Mouse (Mus musculus) stomach, embryonic 16.5 days (tissue): ENCODE data around the gene Atpaf1. TPM values are rescaled to one million over a fixed set of nuclear protein-coding genes. Genes with fewer than 3 reads are reported as not detected.
A peak's percentile ranks its signal among the peaks of the same experiment; 100 is the strongest.

ENCODE experiments used
- ATAC-seq: fragments of 200-750 bp; cut with Nextera tagmentation; 2 replicates; pipeline ENCODE4 v1.8.0; 2017; ENCODE audit warnings: moderate number of reproducible peaks, moderate TSS enrichment; ENCODE audit not compliant: insufficient read depth, low FRiP score
- H3K27ac ChIP-seq: fragments of 300-500 bp; sonication (generic); 2 replicates; pipeline ENCODE4 v1.5.1; 2014; ENCODE audit warnings: low read length
- H3K27me3 ChIP-seq: fragments of 300-500 bp; sonication (generic); 2 replicates; pipeline ENCODE4 v1.6.1; 2014; ENCODE audit warnings: low read length, control low read depth, mixed read lengths; ENCODE audit not compliant: control insufficient read depth, insufficient read depth
- H3K36me3 ChIP-seq: fragments of 300-500 bp; sonication (generic); 2 replicates; pipeline ENCODE4 v1.6.1; 2014; ENCODE audit warnings: low read length; ENCODE audit not compliant: control insufficient read depth, insufficient read depth
- H3K4me1 ChIP-seq: fragments of 300-500 bp; sonication (generic); 2 replicates; pipeline ENCODE4 v1.6.1; 2014; ENCODE audit warnings: low read length, control low read depth, mixed read lengths; ENCODE audit not compliant: control insufficient read depth, insufficient read depth
- H3K4me2 ChIP-seq: fragments of 300-500 bp; sonication (generic); 2 replicates; pipeline ENCODE4 v1.6.1; 2014; ENCODE audit warnings: low read depth, low read length, mixed read lengths
- H3K4me3 ChIP-seq: fragments of 300-500 bp; sonication (generic); replicated peaks from 2 replicates; pipeline ENCODE4 v1.5.1; 2014; ENCODE audit warnings: mild to moderate bottlenecking, low read length
- H3K9ac ChIP-seq: fragments of 300-500 bp; sonication (generic); 2 replicates; pipeline ENCODE4 v1.6.1; 2014; ENCODE audit warnings: low read length
- H3K9me3 ChIP-seq: fragments of 300-500 bp; sonication (generic); replicated peaks from 2 replicates; pipeline ENCODE4 v1.6.1; 2016; ENCODE audit warnings: low read length, control low read depth; ENCODE audit not compliant: control insufficient read depth
- WGBS: fragments of 180-500 bp; shearing (Covaris S2); extraction: QIAGEN DNeasy Blood & Tissue Kit; methylation state at CpG from one replicate; pipeline ENCODE4 v1.1.7; 2014; 5-methylcytosine and 5-hydroxymethylcytosine counted together
- polyA plus RNA-seq: library from polyadenylated mRNA; unstranded; fragments of >200 nt; fragmentation: Nextera tagmentation; extraction: Ambion mirVana; gene quantifications from 2 replicates; pipeline ENCODE4 v1.2.1, GENCODE M21; 2015

Atpaf1 gene
- polyA plus RNA-seq, 1 experiment from 2014 or later, result 36.2 TPM

GRCm38 (mm10) chr4:115848990-115849677, 64.5 kb downstream of the Atpaf1 start:
- peak overlapping the region; percentile 39; the same call in 1 of the 2 replicates for H3K27ac ChIP-seq
- 42% methylated on average over 8 of the region's 8 CpGs for WGBS
- peak; percentile 86 for ATAC-seq

GRCm38 (mm10) chr4:115850111-115850510, 65.5 kb downstream of the Atpaf1 start:
- Histone ChIP-seq H3K27ac (peak overlapping the region; percentile 39), H3K4me2 (no peak overlapping the region), H3K27me3 (no peaks in the 10 kb centered on the region), H3K4me1 (peaks cover 19% of the 10 kb centered on the region), H3K9me3 (no peaks in the 10 kb centered on the region), H3K9ac (no peak overlapping the region), H3K36me3 (no peaks in the 10 kb centered on the region; the same call in 1 of the 2 replicates), H3K4me3 (no peak overlapping the region)
- WGBS, result 66% methylated on average over 2 of the region's 2 CpGs
- no peak for ATAC-seq

More at GRCm38 (mm10) chr4:115848990-115849677, 64.5 kb downstream of the Atpaf1 start:
- Histone ChIP-seq H3K4me2 (no peak overlapping the region), H3K4me3 (no peak overlapping the region), H3K36me3 (no peaks in the 10 kb centered on the region; the same call in 1 of the 2 replicates), H3K4me1 (peaks cover 19% of the 10 kb centered on the region), H3K9me3 (no peaks in the 10 kb centered on the region), H3K9ac (no peak overlapping the region), H3K27me3 (no peaks in the 10 kb centered on the region)

GRCm38 (mm10) chr4:115850631-115851030, 66.0 kb downstream of the Atpaf1 start:
- no peak overlapping the region for H3K4me3 ChIP-seq
- 27% methylated on average over 2 of the region's 2 CpGs for WGBS
- H3K9ac ChIP-seq, result no peak overlapping the region
- peaks cover 19% of the 10 kb centered on the region for H3K4me1 ChIP-seq
- no peak for ATAC-seq
- H3K27me3 ChIP-seq, result no peaks in the 10 kb centered on the region
- no peaks in the 10 kb centered on the region; the same call in 1 of the 2 replicates for H3K36me3 ChIP-seq
- no peaks in the 10 kb centered on the region for H3K9me3 ChIP-seq
- H3K27ac ChIP-seq, result no peak overlapping the region
- H3K4me2 ChIP-seq, result no peak overlapping the region

- Histone ChIP-seq H3K9ac (no peak overlapping the region), H3K4me1 (peaks cover 19% of the 10 kb centered on the region), H3K4me2 (no peak overlapping the region), H3K27ac (no peak overlapping the region), H3K4me3 (no peak overlapping the region), H3K36me3 (no peaks in the 10 kb centered on the region; the same call in 1 of the 2 replicates), H3K9me3 (no peaks in the 10 kb centered on the region), H3K27me3 (no peaks in the 10 kb centered on the region)
- 81% methylated on average over 6 of the region's 6 CpGs for WGBS
- ATAC-seq, result no peak
Measured at GRCm38 (mm10) chr4:115851569-115851968, 67.0 kb downstream of the Atpaf1 start.

GRCm38 (mm10) chr4:115855100-115855499, 70.5 kb downstream of the Atpaf1 start:
- Histone ChIP-seq H3K4me2 (no peak overlapping the region), H3K27me3 (no peaks in the 10 kb centered on the region), H3K36me3 (peaks cover 7% of the 10 kb centered on the region; the same call in 1 of the 2 replicates), H3K27ac (no peak overlapping the region), H3K9me3 (no peaks in the 10 kb centered on the region), H3K4me3 (no peak overlapping the region), H3K9ac (no peak overlapping the region), H3K4me1 (peaks cover 3% of the 10 kb centered on the region)
- no peak for ATAC-seq
- 56% methylated on average over 6 of the region's 6 CpGs for WGBS

GRCm38 (mm10) chr4:115855609-115856008, 71.0 kb downstream of the Atpaf1 start:
- H3K4me2 ChIP-seq, result no peak overlapping the region
- no peak overlapping the region for H3K9ac ChIP-seq
- H3K4me3 ChIP-seq, result no peak overlapping the region
- ATAC-seq, result no peak
- H3K36me3 ChIP-seq, result peaks cover 7% of the 10 kb centered on the region; the same call in 1 of the 2 replicates
- H3K9me3 ChIP-seq, result no peaks in the 10 kb centered on the region
- H3K27ac ChIP-seq, result no peak overlapping the region
- H3K27me3 ChIP-seq, result no peaks in the 10 kb centered on the region
- 66% methylated on average over 4 of the region's 4 CpGs for WGBS
- H3K4me1 ChIP-seq, result no peaks in the 10 kb centered on the region; the same call in 1 of the 2 replicates

GRCm38 (mm10) chr4:115856282-115856681, 71.7 kb downstream of the Atpaf1 start:
- Histone ChIP-seq H3K27me3 (no peaks in the 10 kb centered on the region), H3K4me3 (no peak overlapping the region), H3K9me3 (no peaks in the 10 kb centered on the region), H3K27ac (no peak overlapping the region), H3K36me3 (peaks cover 10% of the 10 kb centered on the region; the same call in 1 of the 2 replicates), H3K9ac (no peak overlapping the region), H3K4me2 (no peak overlapping the region), H3K4me1 (no peaks in the 10 kb centered on the region; the same call in 1 of the 2 replicates)
- 81% methylated on average over 4 of the region's 4 CpGs for WGBS
- no peak for ATAC-seq

- H3K27me3 ChIP-seq, result no peaks in the 10 kb centered on the region
- H3K36me3 ChIP-seq, result peaks cover 10% of the 10 kb centered on the region; the same call in 1 of the 2 replicates
- H3K4me3 ChIP-seq, result no peak overlapping the region
- no peaks in the 10 kb centered on the region for H3K9me3 ChIP-seq
- no peaks in the 10 kb centered on the region; the same call in 1 of the 2 replicates for H3K4me1 ChIP-seq
- ATAC-seq, result no peak
- no peak overlapping the region for H3K9ac ChIP-seq
- H3K27ac ChIP-seq, result no peak overlapping the region
- WGBS, result 78% methylated on average over 9 of the region's 9 CpGs
- no peak overlapping the region for H3K4me2 ChIP-seq
Measured at GRCm38 (mm10) chr4:115857293-115857883, 72.8 kb downstream of the Atpaf1 start.

- WGBS, result 65% methylated on average over 7 of the region's 7 CpGs
- Histone ChIP-seq H3K4me1 (no peaks in the 10 kb centered on the region), H3K4me3 (no peak overlapping the region), H3K27me3 (no peaks in the 10 kb centered on the region), H3K36me3 (peaks cover 3% of the 10 kb centered on the region; the same call in 1 of the 2 replicates), H3K4me2 (no peak overlapping the region), H3K9ac (no peak overlapping the region), H3K9me3 (no peaks in the 10 kb centered on the region), H3K27ac (no peak overlapping the region)
- ATAC-seq, result no peak
Measured at GRCm38 (mm10) chr4:115863352-115863751, 78.7 kb downstream of the Atpaf1 start.
